Mouse (Mus musculus): ENCODE measurements at regions not wholly inside any gene's neighbourhood (a gene's known extent, or its start where the extent isn't known, plus 50 kb on each side); places are given as distances from the start of the nearest gene placed in this dataset.

DNA sequence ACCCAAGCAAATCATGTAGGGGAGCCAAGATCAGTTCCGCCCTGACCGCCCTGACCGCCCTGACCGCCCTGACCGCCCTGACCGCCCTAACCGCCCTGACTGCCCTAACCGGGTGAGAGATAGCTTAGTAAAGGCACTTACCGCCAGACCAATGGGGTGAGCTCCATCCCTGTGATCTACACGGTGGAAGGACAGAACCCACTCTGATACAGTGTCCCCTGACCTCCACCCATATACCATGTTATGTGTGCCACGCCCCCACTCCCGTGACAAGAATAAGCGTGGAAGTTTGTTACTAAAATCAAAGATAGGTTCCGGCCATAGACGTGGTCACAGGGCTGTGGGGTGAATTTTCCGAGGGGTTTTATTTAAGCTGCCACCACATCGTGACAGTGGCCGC, 78.6 kb upstream of the Zfp64 start:
- no peak for DNase-seq

DNA sequence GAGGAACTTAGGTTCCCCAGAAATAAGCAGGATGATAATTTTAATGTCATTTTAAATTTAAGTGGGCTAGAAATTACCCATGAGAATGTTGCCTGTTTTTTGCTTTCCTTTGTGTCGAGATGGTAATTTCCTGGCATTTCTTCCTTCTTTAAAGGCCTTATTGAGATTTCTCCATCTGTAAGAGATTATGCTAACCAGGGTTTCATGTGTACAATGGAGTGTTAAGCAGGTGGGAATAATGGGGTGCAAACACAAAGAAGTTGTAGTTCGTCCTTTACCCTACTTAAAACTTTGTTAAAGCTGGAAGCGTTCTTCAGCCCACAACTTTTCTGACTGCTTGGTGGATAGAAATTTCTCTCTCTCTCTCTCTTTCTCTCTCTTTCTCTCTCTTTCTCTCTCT, 77.8 kb upstream of the Zfp64 start:
- DNase-seq: no peak

GRCm38 (mm10) chr2:169028531-169029114, 73.2 kb upstream of the Zfp64 start:
- no peak for DNase-seq

GRCm38 (mm10) chr2:169019037-169019436, 63.6 kb upstream of the Zfp64 start:
- DNase-seq: no peak

DNA sequence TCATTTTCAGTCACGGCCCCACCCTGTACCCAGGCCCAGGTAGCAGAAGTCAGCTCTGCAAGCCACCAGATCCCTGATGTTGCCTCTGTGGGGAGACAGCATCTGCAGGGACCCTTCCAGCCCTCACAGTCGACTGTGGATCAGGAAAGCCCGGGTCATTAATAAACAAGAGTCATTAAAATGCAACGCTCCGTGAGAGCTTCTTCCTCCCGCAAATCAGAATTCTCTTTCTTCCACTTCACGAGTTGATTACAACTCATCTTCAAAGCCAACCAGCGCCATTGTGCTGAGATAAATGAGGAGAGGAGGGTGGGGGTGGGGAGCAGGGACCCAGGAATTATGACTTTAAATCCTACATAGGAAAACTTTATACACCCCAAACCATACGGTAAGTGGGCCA, 54.9 kb upstream of the Zfp64 start:
- no peak for DNase-seq

DNA sequence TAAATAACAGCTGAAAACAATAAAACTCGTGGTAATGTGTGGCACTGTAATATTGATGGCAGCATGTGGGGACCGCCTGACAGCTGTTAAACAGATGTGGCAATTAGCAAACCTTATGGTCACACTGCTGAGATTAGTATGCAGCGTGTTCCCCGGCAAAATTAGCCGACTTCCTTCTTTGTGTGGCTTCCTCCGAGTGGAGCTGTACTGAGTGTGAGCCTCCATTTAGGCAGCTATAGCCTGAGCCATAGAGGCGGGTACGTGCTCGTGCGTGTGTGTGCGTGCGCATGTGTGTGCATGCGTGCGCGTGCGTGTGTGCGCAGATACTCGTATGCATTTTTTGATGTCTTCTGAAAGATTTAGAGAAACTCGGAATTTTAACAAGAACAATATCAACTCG, 53.4 kb upstream of the Zfp64 start:
- no peak for DNase-seq

DNA sequence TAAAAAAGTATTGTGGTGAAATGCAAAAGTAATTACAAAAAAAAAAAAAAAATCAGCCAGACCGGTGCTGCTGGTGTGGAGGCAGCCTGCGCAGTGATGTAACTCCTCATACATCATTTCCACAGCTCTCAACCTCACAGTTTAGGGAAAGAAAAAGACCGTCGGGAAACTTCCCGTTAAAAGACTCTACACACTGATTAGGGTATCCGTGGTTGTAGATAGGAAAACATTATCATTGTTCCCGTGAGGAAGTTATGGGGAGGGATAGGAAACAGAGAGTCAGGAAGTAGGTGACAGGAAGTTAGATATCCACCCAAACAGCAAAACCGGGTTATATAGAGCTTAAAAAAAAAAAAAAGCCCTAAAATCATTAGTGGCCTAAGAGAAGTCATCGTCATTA, 52.9 kb upstream of the Zfp64 start:
- DNase-seq: no peak

DNA sequence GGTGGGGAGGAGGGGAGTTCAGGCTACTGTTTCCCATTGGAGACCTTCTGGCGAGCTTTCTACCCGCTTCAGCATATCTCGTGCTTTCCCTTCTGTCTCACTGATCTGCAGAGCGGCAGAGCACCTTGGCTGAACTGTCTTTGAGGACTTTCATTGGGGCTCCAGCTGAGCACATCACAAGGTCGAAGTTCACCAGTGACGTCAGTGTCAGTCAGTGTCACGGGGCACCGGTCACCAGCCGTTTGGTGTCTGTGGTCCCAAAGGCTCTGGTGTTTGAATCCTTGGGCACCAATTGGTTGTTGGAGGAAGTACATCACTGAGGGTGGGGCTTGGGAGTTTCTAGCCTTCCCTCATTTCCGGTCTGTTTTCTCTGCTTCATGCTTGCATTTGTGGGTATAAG, 51.2 kb upstream of the Zfp64 start:
- no peak for DNase-seq

DNA sequence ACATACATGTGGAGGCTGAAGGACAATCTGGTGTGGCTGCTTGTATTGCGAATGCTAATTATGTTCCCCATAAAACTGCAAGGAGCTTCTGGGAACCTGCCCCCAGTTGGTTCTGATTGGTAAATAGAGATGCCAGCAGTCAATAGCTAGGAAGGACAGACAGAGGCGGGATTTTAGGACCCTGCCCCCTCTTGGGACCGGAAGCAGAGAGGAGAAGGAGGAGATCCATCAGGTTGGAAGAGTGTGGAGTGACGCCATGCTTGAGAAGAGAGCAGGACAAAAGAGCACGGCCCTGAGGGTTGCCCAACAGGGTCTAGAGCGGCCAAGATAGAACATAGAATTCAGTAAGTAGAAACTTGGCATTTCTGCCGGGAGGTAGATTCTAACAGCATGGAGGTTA, 50.4 kb upstream of the Zfp64 start:
- no peak for DNase-seq

Small RNA genes lying in the stretch of these regions (microRNA-seq; reads per million reads assigned to microRNA genes)
- 0 reads per million in 2 experiments for gene Gm26469
